Mouse (Mus musculus) liver, adult 2 months (tissue): Measurements from ENCODE around the gene Mgat4e.

Source experiments
- CTCF ChIP-seq: fragments of 200-500 bp; IDR thresholded peaks from 2 replicates; pipeline ENCODE4 v1.5.1; 2011; ENCODE audit warnings: low read depth, low read length, control low read depth
- POLR2A ChIP-seq: fragments of 200-500 bp; IDR thresholded peaks from 2 replicates; pipeline ENCODE4 v1.6.1; 2011; ENCODE audit warnings: low read length, control low read depth; ENCODE audit not compliant: insufficient read depth; ENCODE audit errors: extremely low read depth

DNA sequence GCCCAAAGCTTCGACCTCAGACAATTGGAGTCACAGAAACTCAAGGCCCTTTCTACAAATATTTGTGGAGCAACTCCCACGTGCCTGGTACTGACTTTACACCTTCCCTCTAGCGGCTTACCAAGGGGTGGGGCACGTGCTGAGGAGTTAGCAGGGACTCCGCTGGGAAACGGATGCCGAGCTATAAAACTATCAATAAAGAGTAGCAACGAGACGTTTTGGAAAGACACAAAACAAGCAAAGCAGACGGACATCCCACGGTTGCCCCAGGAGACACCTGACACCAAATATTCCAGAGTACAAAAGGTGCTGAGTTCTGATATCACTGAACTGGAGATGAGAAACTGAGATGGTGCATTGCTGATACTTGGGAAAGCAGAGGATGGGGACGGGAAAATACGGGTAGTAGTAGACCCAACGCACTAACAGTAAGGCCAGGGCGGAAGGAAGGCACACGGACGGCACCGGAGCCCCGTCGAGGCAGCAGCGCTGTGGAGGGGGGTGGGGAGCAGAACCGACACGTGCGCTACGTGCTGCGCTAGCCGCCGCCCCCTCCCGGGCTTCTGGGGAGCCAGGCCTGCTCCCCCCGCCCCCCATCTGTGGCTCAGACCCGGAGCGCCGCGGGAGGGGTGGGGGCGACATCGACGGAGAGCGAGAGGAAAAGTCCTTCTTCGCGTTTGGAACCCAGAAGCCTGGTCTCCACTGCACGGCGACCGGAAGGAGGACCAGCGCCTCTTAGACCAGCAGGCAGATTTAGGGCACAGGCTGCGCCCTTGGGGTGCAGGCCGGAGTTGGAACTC, 6.6 kb upstream of the Mgat4e start:
- no peak for TF ChIP-seq CTCF
- TF ChIP-seq POLR2A: no peak
